Mouse (Mus musculus) MEL (cell line): ENCODE data around the gene Bmp2k. TPM values are rescaled to one million over a fixed set of nuclear protein-coding genes. Genes with fewer than 3 reads are reported as not detected.

Experiments
- DNase-seq: peaks from one replicate; pipeline ENCODE4 v3.0.0; 2011; ENCODE audit warnings: low read depth, low spot score
- H3K27ac ChIP-seq: 2 replicates; pipeline ENCODE4 v1.5.1; 2012; ENCODE audit warnings: low read depth, mild to moderate bottlenecking, control low read depth, low read length, moderate library complexity; ENCODE audit not compliant: control insufficient read depth
- H3K27me3 ChIP-seq, 2 experiments: fragments of 150-350 bp in 1 of 2; sonication (generic) in 1 of 2; 2 replicates each; pipeline ENCODE4 v1.6.1; 2012; ENCODE audit warnings: low read length in 2 of 2, mild to moderate bottlenecking in 2 of 2, improper control_type of control experiment in 1 of 2, moderate library complexity in 1 of 2; ENCODE audit not compliant: insufficient read depth in 2 of 2, control insufficient read depth in 1 of 2
- H3K36me3 ChIP-seq, 2 experiments: 2 replicates each; pipeline ENCODE4 v1.6.1; 2012 to 2014; ENCODE audit warnings: low read length in 2 of 2, improper control_type of control experiment in 1 of 2, inconsistent platforms in 1 of 2, mild to moderate bottlenecking in 1 of 2; ENCODE audit not compliant: insufficient read depth in 2 of 2, control insufficient read depth in 1 of 2
- H3K4me1 ChIP-seq, 2 experiments: fragments of 150-350 bp in 1 of 2; sonication (generic) in 1 of 2; 2 replicates each; pipeline ENCODE4 v1.6.1; 2012; ENCODE audit warnings: low read length in 2 of 2, improper control_type of control experiment in 1 of 2, mild to moderate bottlenecking in 1 of 2; ENCODE audit not compliant: insufficient read depth in 2 of 2, control insufficient read depth in 1 of 2
- H3K4me3 ChIP-seq, 2 experiments: fragments of 150-350 bp in 1 of 2; sonication (generic) in 1 of 2; 2 replicates each; pipeline ENCODE4 v1.5.1; 2012; ENCODE audit warnings: low read depth in 2 of 2, low read length in 2 of 2, mild to moderate bottlenecking in 2 of 2, moderate library complexity in 2 of 2, control low read depth in 1 of 2, improper control_type of control experiment in 1 of 2; ENCODE audit not compliant: control insufficient read depth in 1 of 2, insufficient read depth in 1 of 2
- H3K79me2 ChIP-seq: 2 replicates; pipeline ENCODE4 v1.6.1; 2012; ENCODE audit warnings: mild to moderate bottlenecking, low read length, moderate library complexity; ENCODE audit not compliant: control insufficient read depth, poor library complexity, insufficient read depth
- H3K9ac ChIP-seq: 2 replicates; pipeline ENCODE4 v1.6.1; 2012; ENCODE audit warnings: low read depth, mild to moderate bottlenecking, control low read depth, low read length, moderate library complexity; ENCODE audit not compliant: control insufficient read depth, poor library complexity, severe bottlenecking
- H3K9me3 ChIP-seq: fragments of 150-350 bp; sonication (generic); replicated peaks from 2 replicates; pipeline ENCODE4 v1.6.1; 2012; ENCODE audit warnings: mild to moderate bottlenecking, low read length, improper control_type of control experiment, moderate library complexity; ENCODE audit not compliant: insufficient read depth
- BHLHE40 ChIP-seq: IDR thresholded peaks from 2 replicates; pipeline ENCODE4 v1.6.1; 2012; ENCODE audit warnings: low read depth, mild to moderate bottlenecking, inconsistent platforms, low read length, improper control_type of control experiment, borderline replicate concordance
- CHD2 ChIP-seq: IDR thresholded peaks from 2 replicates; pipeline ENCODE4 v1.6.1; 2011; ENCODE audit warnings: low read length, improper control_type of control experiment
- CTCF ChIP-seq, 3 experiments: IDR thresholded peaks in 2 of 3; conservative IDR thresholded peaks in 1 of 3; 2 replicates each; pipeline ENCODE4 v1.5.1; 2011 to 2012; ENCODE audit warnings: low read length in 3 of 3, low read depth in 2 of 3, mild to moderate bottlenecking in 2 of 3, improper control_type of control experiment in 1 of 3, inconsistent platforms in 1 of 3, mixed read lengths in 1 of 3, moderate library complexity in 1 of 3; ENCODE audit not compliant: control insufficient read depth in 1 of 3, insufficient read depth in 1 of 3, poor library complexity in 1 of 3, severe bottlenecking in 1 of 3
- MAX ChIP-seq: IDR thresholded peaks from 2 replicates; pipeline ENCODE4 v1.6.1; 2011; ENCODE audit warnings: low read length, improper control_type of control experiment
- MEF2A ChIP-seq: IDR thresholded peaks from 2 replicates; pipeline ENCODE4 v1.6.1; 2014; ENCODE audit warnings: low read depth, mild to moderate bottlenecking, inconsistent platforms, low read length, improper control_type of control experiment; ENCODE audit not compliant: poor library complexity, insufficient replicate concordance, severe bottlenecking; ENCODE audit errors: extremely low read depth
- MYC ChIP-seq: IDR thresholded peaks from 2 replicates; pipeline ENCODE4 v1.6.1; 2011; ENCODE audit warnings: low read depth, mild to moderate bottlenecking, low read length, improper control_type of control experiment, moderate library complexity
- NELFE ChIP-seq: IDR thresholded peaks from 2 replicates; pipeline ENCODE4 v1.6.1; 2011; ENCODE audit warnings: low read depth, low read length, improper control_type of control experiment
- POLR2A ChIP-seq, 2 experiments: IDR thresholded peaks; 2 replicates each; pipeline ENCODE4 v1.6.1; 2011 to 2012; ENCODE audit warnings: low read length in 2 of 2, mild to moderate bottlenecking in 2 of 2, control low read depth in 1 of 2, improper control_type of control experiment in 1 of 2, low read depth in 1 of 2, moderate library complexity in 1 of 2; ENCODE audit not compliant: control insufficient read depth in 1 of 2, insufficient read depth in 1 of 2, poor library complexity in 1 of 2
- POLR2AphosphoS5 ChIP-seq: IDR thresholded peaks from 2 replicates; pipeline ENCODE4 v1.6.1; 2012; ENCODE audit warnings: low read depth, borderline replicate concordance, mild to moderate bottlenecking, inconsistent platforms, low read length, moderate library complexity, mixed read lengths
- RCOR1 ChIP-seq: IDR thresholded peaks from 2 replicates; pipeline ENCODE4 v1.6.1; 2012; ENCODE audit warnings: low read depth, mild to moderate bottlenecking, inconsistent platforms, low read length, improper control_type of control experiment
- TAL1 ChIP-seq: IDR thresholded peaks from 2 replicates; pipeline ENCODE4 v1.6.1; 2012; ENCODE audit warnings: mild to moderate bottlenecking, inconsistent platforms, low read length, moderate library complexity, mixed read lengths
- TBP ChIP-seq: IDR thresholded peaks from 2 replicates; pipeline ENCODE4 v1.8.0; 2011; ENCODE audit warnings: low read depth, low read length, improper control_type of control experiment
- TCF12 ChIP-seq: IDR thresholded peaks from 2 replicates; pipeline ENCODE4 v1.6.1; 2014; ENCODE audit warnings: low read depth, mild to moderate bottlenecking, inconsistent platforms, low read length, improper control_type of control experiment, moderate library complexity
- USF1 ChIP-seq: IDR thresholded peaks from 2 replicates; pipeline ENCODE4 v1.6.1; 2014; ENCODE audit warnings: low read depth, mild to moderate bottlenecking, inconsistent platforms, low read length, improper control_type of control experiment, moderate library complexity
- ZMIZ1 ChIP-seq: IDR thresholded peaks from 2 replicates; pipeline ENCODE4 v1.6.1; 2012; ENCODE audit warnings: low read depth, mild to moderate bottlenecking, inconsistent platforms, low read length, improper control_type of control experiment, moderate library complexity
- polyA plus RNA-seq, 2 experiments: library from polyadenylated mRNA; stranded (reverse) in 1 of 2; unstranded in 1 of 2; fragments of >175 nt in 1 of 2; fragments of >200 nt in 1 of 2; gene quantifications; 2 replicates each; pipeline versions ENCODE4 v1.2.1 to v1.2.4; 2012; ENCODE audit warnings: low replicate concordance in 2 of 2, low read depth in 1 of 2; ENCODE audit not compliant: insufficient read length in 2 of 2, insufficient read depth in 1 of 2, missing spikeins in 1 of 2
- total RNA-seq: library from RNA; depleted of rRNA; stranded (reverse); fragments of 300-350 nt; gene quantifications from 2 replicates; pipeline ENCODE4 v1.2.3, GENCODE M21; 2012

Bmp2k gene
- total and polyA plus RNA-seq, 3 experiments = 10.8 to 16.3 TPM; not detected in 1

- Histone ChIP-seq H3K79me2 (no peaks in the 10 kb centered on the region), H3K9me3 (no peaks in the 10 kb centered on the region), H3K9ac (no peak overlapping the region), H3K4me1 (peaks cover 4 to 15% of the 10 kb centered on the region in 2 experiments), H3K27me3 (no peaks in the 10 kb centered on the region), H3K4me3 (no peak overlapping the region), H3K36me3 (peaks cover 0 to 10% of the 10 kb centered on the region in 2 experiments; a peak in 1 of 4 replicates), H3K27ac (no peak overlapping the region)
- TF ChIP-seq TBP (no peak), MYC (no peak), POLR2AphosphoS5 (no peak), USF1 (no peak), MAX (no peak), POLR2A (IDR thresholded peaks at IDR 0.05; ENCODE audit: control insufficient read depth in 1 of 2, insufficient read depth in 1 of 2, low read depth in 1 of 2, low read length in 2 of 2, poor library complexity in 1 of 2) (no peak), MEF2A (no peak)
- no peak for DNase-seq
Observed at GRCm38 (mm10) chr5:96964062-96965028, 33.1 kb upstream of the Bmp2k start.

DNA sequence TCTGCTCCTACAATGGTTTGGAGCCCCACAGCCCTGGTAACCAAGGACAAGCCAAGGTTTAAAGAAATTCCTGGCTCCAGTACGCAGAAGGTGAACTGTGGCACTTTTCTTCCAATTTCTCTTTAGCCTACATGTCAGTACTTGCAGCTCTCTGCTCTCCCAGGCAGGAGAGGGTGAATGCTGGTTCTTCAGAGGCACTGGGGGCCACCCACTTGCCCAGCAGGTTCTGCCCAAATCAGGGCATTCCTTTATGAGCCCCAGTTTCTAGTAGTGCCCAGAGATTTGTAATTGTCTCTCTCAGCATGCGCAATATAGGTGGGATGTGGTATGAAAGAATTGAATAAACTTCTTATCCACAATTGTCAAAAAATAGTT lies 32.5 kb upstream of the Bmp2k start:
- Histone ChIP-seq H3K9me3 (no peaks in the 10 kb centered on the region), H3K4me1 (peaks cover 4 to 16% of the 10 kb centered on the region in 2 experiments), H3K36me3 (peaks cover 0 to 12% of the 10 kb centered on the region in 2 experiments; a peak in 2 of 4 replicates), H3K27me3 (no peaks in the 10 kb centered on the region), H3K9ac (no peak overlapping the region), H3K27ac (no peak overlapping the region), H3K79me2 (no peaks in the 10 kb centered on the region), H3K4me3 (no peak overlapping the region)
- no peak for DNase-seq
- TF ChIP-seq TAL1 (no peak), NELFE (no peak), ZMIZ1 (no peak), RCOR1 (no peak), USF1 (no peak), BHLHE40 (no peak), CTCF (IDR thresholded peaks at IDR 0.05 in 2 of 3, conservative IDR thresholded peaks at IDR 0.05 in 1 of 3; ENCODE audit: control insufficient read depth in 1 of 3, insufficient read depth in 1 of 3, low read depth in 2 of 3, low read length in 3 of 3, poor library complexity in 1 of 3, severe bottlenecking in 1 of 3) (no peak), TCF12 (no peak), CHD2 (no peak)
